Mouse (Mus musculus) limb, embryonic 14.5 days (tissue): Measurements from ENCODE around the gene Gbgt1. TPM values are rescaled to one million over a fixed set of nuclear protein-coding genes. Genes with fewer than 3 reads are reported as not detected.

Experiments
- ATAC-seq: fragments of 200-750 bp; cut with Nextera tagmentation; 2 replicates; pipeline ENCODE4 v1.8.0; 2017; ENCODE audit warnings: low read depth, moderate number of reproducible peaks, moderate TSS enrichment; ENCODE audit not compliant: low FRiP score
- DNase-seq: peaks from one replicate; pipeline ENCODE4 v3.0.0-alpha.2; 2015; ENCODE audit warnings: low spot score
- H3K27ac ChIP-seq: fragments of 300-500 bp; sonication (generic); replicated peaks from 2 replicates; pipeline ENCODE4 v1.5.1; 2014; ENCODE audit warnings: low read depth, mild to moderate bottlenecking, low read length, moderate library complexity, mixed read lengths
- H3K27me3 ChIP-seq: fragments of 300-500 bp; sonication (generic); 2 replicates; pipeline ENCODE4 v1.6.1; 2014; ENCODE audit warnings: low read length, mixed read lengths; ENCODE audit not compliant: control insufficient read depth, insufficient read depth
- H3K36me3 ChIP-seq: fragments of 300-500 bp; sonication (generic); 2 replicates; pipeline ENCODE4 v1.6.1; 2014; ENCODE audit warnings: mild to moderate bottlenecking, low read length, moderate library complexity, mixed read lengths; ENCODE audit not compliant: control insufficient read depth, insufficient read depth
- H3K4me1 ChIP-seq: fragments of 300-500 bp; sonication (generic); 2 replicates; pipeline ENCODE4 v1.6.1; 2014; ENCODE audit warnings: antibody characterized with exemption, low read length, mixed read lengths; ENCODE audit not compliant: control insufficient read depth, insufficient read depth
- H3K4me2 ChIP-seq: fragments of 300-500 bp; sonication (generic); replicated peaks from 2 replicates; pipeline ENCODE4 v1.6.1; 2014; ENCODE audit warnings: low read depth, mild to moderate bottlenecking, low read length, moderate library complexity; ENCODE audit not compliant: severe bottlenecking
- H3K4me3 ChIP-seq: fragments of 300-500 bp; sonication (generic); replicated peaks from 2 replicates; pipeline ENCODE4 v1.5.1; 2014; ENCODE audit warnings: low read length
- H3K9ac ChIP-seq: fragments of 300-500 bp; sonication (generic); 2 replicates; pipeline ENCODE4 v1.6.1; 2014; ENCODE audit warnings: mild to moderate bottlenecking, low read depth, low read length, moderate library complexity; ENCODE audit not compliant: severe bottlenecking
- H3K9me3 ChIP-seq: fragments of 300-500 bp; sonication (generic); 2 replicates; pipeline ENCODE4 v1.6.1; 2016; ENCODE audit warnings: low read length; ENCODE audit not compliant: control insufficient read depth
- POLR2A ChIP-seq: fragments of 200-500 bp; IDR thresholded peaks from 2 replicates; pipeline ENCODE4 v1.8.0; 2012; ENCODE audit warnings: inconsistent platforms, mild to moderate bottlenecking, moderate library complexity, borderline replicate concordance; ENCODE audit not compliant: insufficient read depth, insufficient read length; ENCODE audit errors: extremely low read depth
- WGBS: fragments of 180-500 bp; shearing (Covaris S2); extraction: QIAGEN DNeasy Blood & Tissue Kit; methylation state at CpG from one replicate; pipeline ENCODE4 v1.1.7; 2014; 5-methylcytosine and 5-hydroxymethylcytosine counted together
- polyA plus RNA-seq, 2 experiments: library from polyadenylated mRNA; depleted of rRNA in 1 of 2; stranded (reverse) in 1 of 2; unstranded in 1 of 2; fragments of >200 nt; fragmentation: Nextera tagmentation in 1 of 2; extraction: Ambion mirVana in 1 of 2; gene quantifications; 2 replicates each; pipeline versions ENCODE4 v1.2.1 to v1.2.3; 2012 to 2014

Gbgt1 gene
- polyA plus RNA-seq, 2 experiments, result 1.0 to 2.1 TPM

GRCm38 (mm10) chr2:28532938-28533771 is 36.5 kb downstream of the Gbgt1 start:
- Histone ChIP-seq H3K9ac (peak overlapping the region; percentile 61), H3K36me3 (peaks cover 5% of the 10 kb centered on the region; the same call in 1 of the 2 replicates), H3K4me2 (peak overlapping the region; percentile 84), H3K27ac (peak overlapping the region; percentile 65; the same call in 1 of the 2 replicates), H3K27me3 (no peaks in the 10 kb centered on the region), H3K9me3 (no peaks in the 10 kb centered on the region), H3K4me1 (peaks cover 63% of the 10 kb centered on the region), H3K4me3 (peak overlapping the region; percentile 52)
- ATAC-seq (peak; percentile 94), DNase-seq (peak; percentile 92)
- no peak for TF ChIP-seq POLR2A
- 3% methylated on average over 47 of the region's 49 CpGs for WGBS

GRCm38 (mm10) chr2:28533901-28534435 is 37.3 kb downstream of the Gbgt1 start:
- 50% methylated on average over 7 of the region's 7 CpGs for WGBS
- H3K27me3 ChIP-seq, result no peaks in the 10 kb centered on the region
- ATAC-seq, result no peak

GRCm38 (mm10) chr2:28534436-28535262 is 38.0 kb downstream of the Gbgt1 start:
- WGBS, result 18% methylated on average over 11 of the region's 11 CpGs
- Histone ChIP-seq H3K36me3 (peaks cover 5% of the 10 kb centered on the region; the same call in 1 of the 2 replicates), H3K4me3 (peak overlapping the region; percentile 52), H3K4me1 (peaks cover 74% of the 10 kb centered on the region), H3K9me3 (no peaks in the 10 kb centered on the region), H3K27me3 (no peaks in the 10 kb centered on the region), H3K27ac (peak overlapping the region; percentile 81), H3K9ac (peak overlapping the region; percentile 61), H3K4me2 (peak overlapping the region; percentile 84)
- ATAC-seq, result peak; percentile 60
- TF ChIP-seq POLR2A, result no peak
- peak; percentile 70 for DNase-seq

More at GRCm38 (mm10) chr2:28533901-28534435, 37.3 kb downstream of the Gbgt1 start:
- no peak for TF ChIP-seq POLR2A
- H3K27ac ChIP-seq, result peak overlapping the region; percentile 81
- H3K36me3 ChIP-seq, result peaks cover 5% of the 10 kb centered on the region; the same call in 1 of the 2 replicates
- peak overlapping the region; percentile 52 for H3K4me3 ChIP-seq
- H3K9ac ChIP-seq, result peak overlapping the region; percentile 61
- no peaks in the 10 kb centered on the region for H3K9me3 ChIP-seq
- H3K4me2 ChIP-seq, result peak overlapping the region; percentile 84
- peaks cover 70% of the 10 kb centered on the region for H3K4me1 ChIP-seq
- DNase-seq, result no peak

- Histone ChIP-seq H3K27ac (peak overlapping the region; percentile 81), H3K4me3 (peak overlapping the region; percentile 52), H3K27me3 (no peaks in the 10 kb centered on the region), H3K9ac (peak overlapping the region; percentile 61), H3K36me3 (peaks cover 5% of the 10 kb centered on the region; the same call in 1 of the 2 replicates), H3K9me3 (no peaks in the 10 kb centered on the region), H3K4me2 (peak overlapping the region; percentile 84), H3K4me1 (peaks cover 70% of the 10 kb centered on the region)
- WGBS, result 10% methylated on average over 4 of the region's 4 CpGs
- no peak for ATAC-seq
- DNase-seq, result no peak
- TF ChIP-seq POLR2A, result no peak
These were observed 38.5 kb downstream of the Gbgt1 start for GRCm38 (mm10) chr2:28535263-28535540.

GRCm38 (mm10) chr2:28535650-28536049 is 39.0 kb downstream of the Gbgt1 start:
- peaks cover 8% of the 10 kb centered on the region for H3K36me3 ChIP-seq

More at GRCm38 (mm10) chr2:28535650-28536049, 39.0 kb downstream of the Gbgt1 start:
- H3K4me2 ChIP-seq, result peak overlapping the region; percentile 84
- no peak for TF ChIP-seq POLR2A
- DNase-seq (no peak), ATAC-seq (no peak)
- H3K4me3 ChIP-seq, result peak overlapping the region; percentile 52; the same call in 1 of the 2 replicates
- H3K27me3 ChIP-seq, result no peaks in the 10 kb centered on the region
- H3K4me1 ChIP-seq, result peaks cover 65% of the 10 kb centered on the region
- H3K9ac ChIP-seq, result peak overlapping the region; percentile 2; the same call in 1 of the 2 replicates
- no peak overlapping the region for H3K27ac ChIP-seq
- 20% methylated on average over 7 of the region's 7 CpGs for WGBS
- no peaks in the 10 kb centered on the region for H3K9me3 ChIP-seq
